Mouse (Mus musculus) forebrain, embryonic 10.5 days (tissue): ENCODE results near the gene 2700081O15Rik. TPM values are rescaled to one million over a fixed set of nuclear protein-coding genes. Genes with fewer than 3 reads are reported as not detected.

Experiments
- DNase-seq: peaks from one replicate; pipeline ENCODE4 v3.0.0-alpha.2; 2017; ENCODE audit warnings: low spot score; ENCODE audit errors: extremely low spot score
- H3K27ac ChIP-seq: fragments of 300-500 bp; sonication (generic); 2 replicates; pipeline ENCODE4 v1.5.1; 2016; ENCODE audit warnings: mild to moderate bottlenecking
- H3K27me3 ChIP-seq: fragments of 300-500 bp; sonication (generic); 2 replicates; pipeline ENCODE4 v1.6.1; 2016; ENCODE audit warnings: mild to moderate bottlenecking; ENCODE audit not compliant: poor library complexity, severe bottlenecking
- H3K36me3 ChIP-seq: fragments of 300-500 bp; sonication (generic); replicated peaks from 2 replicates; pipeline ENCODE4 v1.6.1; 2016; ENCODE audit warnings: mild to moderate bottlenecking, moderate library complexity
- H3K4me1 ChIP-seq: fragments of 300-500 bp; sonication (generic); 2 replicates; pipeline ENCODE4 v1.6.1; 2016
- H3K4me3 ChIP-seq: fragments of 300-500 bp; sonication (generic); 2 replicates; pipeline ENCODE4 v1.5.1; 2016; ENCODE audit warnings: mild to moderate bottlenecking, moderate library complexity
- H3K9me3 ChIP-seq: fragments of 300-500 bp; sonication (generic); 2 replicates; pipeline ENCODE4 v1.6.1; 2016; ENCODE audit warnings: mild to moderate bottlenecking, moderate library complexity
- WGBS: fragments of 180-500 bp; shearing (Covaris S2); methylation state at CpG from one replicate; pipeline ENCODE4 v1.1.7; 2016; 5-methylcytosine and 5-hydroxymethylcytosine counted together
- microRNA-seq: library from miRNA; unstranded; fragments of <30 nt; microRNA quantifications from one replicate; pipeline ENCODE4, GENCODE M21; 2017
- polyA plus RNA-seq: library from polyadenylated mRNA; unstranded; fragments of >200 nt; fragmentation: Nextera tagmentation; extraction: Ambion mirVana; gene quantifications from 2 replicates; pipeline ENCODE4 v1.2.1, GENCODE M21; 2016

2700081O15Rik gene
- polyA plus RNA-seq, 1 experiment from 2014 or later, result 5.2 TPM

- Histone ChIP-seq H3K4me3 (no peak overlapping the region), H3K4me1 (no peaks in the 10 kb centered on the region), H3K27ac (no peak overlapping the region), H3K27me3 (no peaks in the 10 kb centered on the region), H3K36me3 (peaks cover 63% of the 10 kb centered on the region), H3K9me3 (no peaks in the 10 kb centered on the region)
- DNase-seq, result no peak
These were observed 41.5 kb downstream of the 2700081O15Rik start for GRCm38 (mm10) chr19:7458901-7459300.

- Histone ChIP-seq H3K36me3 (peaks cover 60% of the 10 kb centered on the region), H3K4me3 (no peak overlapping the region), H3K9me3 (no peaks in the 10 kb centered on the region), H3K27me3 (no peaks in the 10 kb centered on the region), H3K27ac (no peak overlapping the region), H3K4me1 (no peaks in the 10 kb centered on the region)
- no peak for DNase-seq
- WGBS, result 94% methylated on average over 2 of the region's 2 CpGs
These were observed 41.9 kb downstream of the 2700081O15Rik start for GRCm38 (mm10) chr19:7459370-7459769.

DNA sequence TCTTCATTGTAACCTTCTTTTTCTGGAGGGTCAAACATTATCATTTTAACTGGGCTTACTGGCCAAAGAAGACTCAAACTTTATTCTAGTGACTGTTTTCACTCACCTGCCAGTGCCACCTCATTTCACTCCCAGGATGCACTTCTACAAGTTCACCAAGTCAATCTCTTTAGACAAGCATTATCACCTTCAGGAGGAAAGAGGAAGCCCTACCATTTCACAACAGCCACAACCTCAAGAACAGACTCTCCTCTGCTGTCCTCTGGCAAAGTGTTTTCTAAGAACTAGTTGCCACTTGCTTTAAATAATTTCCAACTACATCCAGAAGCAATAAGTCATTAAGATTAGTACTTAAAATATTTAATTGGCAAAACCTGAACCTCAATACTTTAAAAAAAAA lies 50.5 kb downstream of the 2700081O15Rik start:
- Histone ChIP-seq H3K4me1 (no peaks in the 10 kb centered on the region), H3K27ac (no peak overlapping the region), H3K36me3 (peaks cover 75% of the 10 kb centered on the region), H3K27me3 (no peaks in the 10 kb centered on the region), H3K9me3 (no peaks in the 10 kb centered on the region), H3K4me3 (no peak overlapping the region)
- no peak for DNase-seq

DNA sequence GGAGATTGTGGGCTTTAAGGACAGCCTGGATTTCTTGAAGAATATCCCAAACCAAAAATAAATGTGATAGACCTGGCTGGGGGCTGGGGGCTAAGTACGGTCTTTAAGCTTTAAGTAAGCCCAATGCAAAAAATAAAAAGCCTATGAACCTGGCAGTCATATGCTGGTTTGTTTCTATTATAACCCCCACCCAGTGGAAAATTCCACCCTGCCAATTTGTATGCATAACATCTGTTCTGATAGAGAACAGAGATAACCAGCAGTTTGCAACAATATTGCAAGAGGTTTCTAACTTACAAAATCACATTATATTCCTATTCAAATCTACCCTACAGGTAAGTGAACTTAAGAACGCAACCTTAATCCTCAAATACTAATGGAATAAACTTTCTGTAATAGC lies 53.2 kb downstream of the 2700081O15Rik start:
- no peak overlapping the region for H3K27ac ChIP-seq
- H3K9me3 ChIP-seq, result no peaks in the 10 kb centered on the region
- no peaks in the 10 kb centered on the region for H3K27me3 ChIP-seq
- no peak overlapping the region for H3K4me3 ChIP-seq
- DNase-seq, result no peak
- H3K4me1 ChIP-seq, result no peaks in the 10 kb centered on the region
- H3K36me3 ChIP-seq, result peaks cover 83% of the 10 kb centered on the region
- WGBS, result 97% methylated on average over 2 of the region's 2 CpGs

Small RNA genes lying within 50 kb of the gene (microRNA-seq; reads per million reads assigned to microRNA genes)
- gene Mir6991, result 0.90 reads per million

Other genes starting within 250 kb of the 2700081O15Rik start
- 275 and 280 TPM in 2 replicates for gene Otub1, start 211.3 kb upstream of the 2700081O15Rik start, polyA plus RNA-seq
- gene Cox8a, start 200.0 kb upstream of the 2700081O15Rik start, polyA plus RNA-seq, result 862 and 888 TPM in 2 replicates
- gene Naa40, start 176.4 kb upstream of the 2700081O15Rik start, polyA plus RNA-seq, result 106 and 107 TPM in 2 replicates
- gene Rcor2, start 150.3 kb upstream of the 2700081O15Rik start, polyA plus RNA-seq, result 61.7 and 64.0 TPM in 2 replicates
- 38.2 and 41.4 TPM in 2 replicates for gene Mark2, start 75.8 kb upstream of the 2700081O15Rik start, polyA plus RNA-seq
- 44.5 and 45.0 TPM in 2 replicates for gene Spindoc, start 34.6 kb upstream of the 2700081O15Rik start, polyA plus RNA-seq
- 237 and 242 TPM in 2 replicates for gene Rtn3, start 65.7 kb downstream of the 2700081O15Rik start, polyA plus RNA-seq
- 7.3 and 7.8 TPM in 2 replicates for gene Atl3, start 76.4 kb downstream of the 2700081O15Rik start, polyA plus RNA-seq
- 5.7 and 6.9 TPM in 2 replicates for gene Pla2g16, start 139.8 kb downstream of the 2700081O15Rik start, polyA plus RNA-seq
- gene Lgals12, start 189.6 kb downstream of the 2700081O15Rik start, polyA plus RNA-seq, result 0.11 and 0.14 TPM in 2 replicates
- not detected in 2 replicates for gene Hrasls5, start 194.9 kb downstream of the 2700081O15Rik start, polyA plus RNA-seq